Comparison of ENCODE assay signal across 9 mouse cellular contexts in genomic region chr7:139200108-139200507, GRCm38 (mm10). TPM values are rescaled to one million over a fixed set of nuclear protein-coding genes. Genes with fewer than 3 reads are reported as not detected.
A peak's percentile ranks its signal among the peaks of the same experiment; 100 is the strongest.
DNase-seq lines count a peak whose midpoint lies in the region; ATAC-seq and TF ChIP-seq lines count a peak whose summit lies in the region.
"Had no signal": no experiment of that assay in that cellular context is flagged by ENCODE, and none has a peak within 500 bp of the region (broad histone marks: within the 10 kb centered on the region; RNA-seq: fewer than 3 reads in every experiment).

No protein-coding gene starts in this region.

- no peak overlapping the region for H3K4me3 ChIP-seq in gastrocnemius, adult 2 months
- no peak overlapping the region for H3K4me3 ChIP-seq in embryonic fibroblast, embryonic 13.5 days (ENCODE audit: insufficient read depth, low read length)
- no peak overlapping the region for H3K4me3 ChIP-seq in hindbrain, embryonic 14.5 days (replicated peaks; ENCODE audit: low read length)
- no peak overlapping the region for H3K4me3 ChIP-seq in midbrain, embryonic 16.5 days (ENCODE audit: low read depth, low read length)
- H3K4me3 ChIP-seq: heart, embryonic 15.5 days had no signal

- peak; percentile 61 for DNase-seq in gastrocnemius, adult 2 months
- DNase-seq in gastrocnemius, adult 8-10 months (ENCODE audit: low spot score in 2 of 2), result no peak
- peak; percentile 53 to 76 for DNase-seq in adrenal gland, postnatal 36 days
- peak; percentile 82 for DNase-seq in hindbrain, embryonic 14.5 days (ENCODE audit: low spot score)
- DNase-seq in left cerebral cortex, postnatal 14 days (ENCODE audit: low spot score in 2 of 2), result peak; percentile 72 to 80
- DNase-seq in thymus, postnatal 10 days (ENCODE audit: low spot score in 2 of 2), result no peak

- intact Hi-C loops in gastrocnemius, adult 2 months (cut with DNase I), result loop anchor here (5.0 kb wide), 1 partner anchor 78 kb away; no protein-coding TSS in a partner anchor
- intact Hi-C loops in left cerebral cortex, postnatal 14 days (cut with DNase I), result no loop called here

- H3K36me3 ChIP-seq in hindbrain, embryonic 14.5 days (replicated peaks; ENCODE audit: control insufficient read depth, insufficient read depth), result no peaks in the 10 kb centered on the region
- H3K36me3 ChIP-seq in midbrain, embryonic 16.5 days (ENCODE audit: control insufficient read depth, insufficient read depth, low read length), result no peaks in the 10 kb centered on the region
- H3K36me3 ChIP-seq: heart, embryonic 15.5 days had no signal

- no peak overlapping the region for H3K9ac ChIP-seq in hindbrain, embryonic 14.5 days
- no peak overlapping the region for H3K9ac ChIP-seq in midbrain, embryonic 16.5 days (ENCODE audit: low read depth, low read length)
- H3K9ac ChIP-seq: heart, embryonic 15.5 days had no signal

- TF ChIP-seq CTCF in gastrocnemius, adult 2 months (IDR thresholded peaks at IDR 0.05), result peak; percentile 74
- TF ChIP-seq CTCF in embryonic fibroblast, embryonic 13.5 days (IDR thresholded peaks at IDR 0.05; ENCODE audit: borderline replicate concordance, insufficient read depth, low read length), result peak; percentile 76; the same call in 1 of the 2 replicates

- no peaks in the 10 kb centered on the region for H3K9me3 ChIP-seq in hindbrain, embryonic 14.5 days (ENCODE audit: control insufficient read depth, low read length)
- H3K9me3 ChIP-seq in midbrain, embryonic 16.5 days (replicated peaks; ENCODE audit: control insufficient read depth, low read length, poor library complexity, severe bottlenecking), result no peaks in the 10 kb centered on the region
- H3K9me3 ChIP-seq: heart, embryonic 15.5 days had no signal

- no peaks in the 10 kb centered on the region for H3K4me1 ChIP-seq in embryonic fibroblast, embryonic 13.5 days (ENCODE audit: control insufficient read depth, insufficient read depth, low read length)
- H3K4me1 ChIP-seq in hindbrain, embryonic 14.5 days (replicated peaks; ENCODE audit: control insufficient read depth, insufficient read depth, low read length), result no peaks in the 10 kb centered on the region
- no peaks in the 10 kb centered on the region for H3K4me1 ChIP-seq in midbrain, embryonic 16.5 days (ENCODE audit: control insufficient read depth, insufficient read depth, low read length)
- H3K4me1 ChIP-seq: heart, embryonic 15.5 days had no signal

- no peak for TF ChIP-seq POLR2A in embryonic fibroblast, embryonic 13.5 days (IDR thresholded peaks at IDR 0.05; ENCODE audit: low read depth, low read length)

- peaks cover 3% of the 10 kb centered on the region; the same call in 1 of the 2 replicates for H3K27me3 ChIP-seq in hindbrain, embryonic 14.5 days (ENCODE audit: control insufficient read depth, insufficient read depth, low read length)
- peaks cover 2% of the 10 kb centered on the region; the same call in 1 of the 2 replicates for H3K27me3 ChIP-seq in midbrain, embryonic 16.5 days (ENCODE audit: control insufficient read depth, insufficient read depth, low read depth, low read length)

- H3K4me2 ChIP-seq in hindbrain, embryonic 14.5 days (replicated peaks), result no peak overlapping the region
- H3K4me2 ChIP-seq in midbrain, embryonic 16.5 days (ENCODE audit: low read length), result no peak overlapping the region
- H3K4me2 ChIP-seq: heart, embryonic 15.5 days had no signal

- no peak; the same call in 1 of the 2 replicates for ATAC-seq in hindbrain, embryonic 14.5 days (ENCODE audit: low FRiP score)
- ATAC-seq in midbrain, embryonic 16.5 days, result peak; percentile 62

- H3K27ac ChIP-seq in gastrocnemius, adult 2 months, result no peak overlapping the region
- no peak overlapping the region for H3K27ac ChIP-seq in embryonic fibroblast, embryonic 13.5 days (ENCODE audit: insufficient read depth, low read length)
- H3K27ac ChIP-seq in hindbrain, embryonic 14.5 days, result no peak overlapping the region
- H3K27ac ChIP-seq in midbrain, embryonic 16.5 days (ENCODE audit: low read length), result no peak overlapping the region
- H3K27ac ChIP-seq: heart, embryonic 15.5 days had no signal

- 29% methylated on average over 7 of the region's 7 CpGs for WGBS in hindbrain, embryonic 14.5 days
- WGBS in midbrain, embryonic 16.5 days, result 33% methylated on average over 7 of the region's 7 CpGs

RNA-seq across cellular contexts. Expression of gene Lrrc27, which starts 12.7 kb away (rescaled TPM):
- total RNA-seq in gastrocnemius, adult 2 months (2021), result 1 to 10 TPM; 1.6 to 4.0 TPM
- total RNA-seq in gastrocnemius, adult 8-10 months (2022), result 1 to 10 TPM; 1.2 to 2.8 (median 2.2) TPM
- 1 to 10 TPM; 6.9 to 8.1 TPM for total RNA-seq in adrenal gland, postnatal 36 days (2021)
- 25.2 and 27.8 TPM in 2 replicates for polyA plus RNA-seq in embryonic fibroblast, embryonic 13.5 days (2011; ENCODE audit: insufficient read length, low read depth, missing spikeins)
- polyA plus RNA-seq in hindbrain, embryonic 14.5 days (2014; fragmentation: Nextera tagmentation; extraction: Ambion mirVana), result 5.2 and 6.2 TPM in 2 replicates
- total RNA-seq in left cerebral cortex, postnatal 14 days (2021), result 1 to 10 TPM; 5.9 to 6.0 TPM
- polyA plus RNA-seq in midbrain, embryonic 16.5 days (2015; fragmentation: Nextera tagmentation; extraction: Ambion mirVana), result 6.2 and 7.0 TPM in 2 replicates

RNA-seq across cellular contexts. Expression of gene Stk32c, which starts 13.0 kb away (rescaled TPM):
- total RNA-seq in gastrocnemius, adult 2 months (2021), result under 1 TPM in 1 of 2 experiments, not detected in 1; 0.73 TPM
- total RNA-seq in gastrocnemius, adult 8-10 months (2022), result under 1 TPM in 2 of 4 experiments, not detected in 2; 0.13 to 0.20 TPM
- total RNA-seq in adrenal gland, postnatal 36 days (2021), result 1 to 10 TPM; 3.3 to 3.9 TPM
- 0.46 and 1.0 TPM in 2 replicates for polyA plus RNA-seq in embryonic fibroblast, embryonic 13.5 days (2011; ENCODE audit: insufficient read length, low read depth, missing spikeins)
- polyA plus RNA-seq in hindbrain, embryonic 14.5 days (2014; fragmentation: Nextera tagmentation; extraction: Ambion mirVana), result 1.2 and 2.8 TPM in 2 replicates
- 100 to 1,000 TPM; 129 to 146 TPM for total RNA-seq in left cerebral cortex, postnatal 14 days (2021)
- polyA plus RNA-seq in midbrain, embryonic 16.5 days (2015; fragmentation: Nextera tagmentation; extraction: Ambion mirVana), result 3.2 and 3.7 TPM in 2 replicates

RNA-seq across cellular contexts. Expression of gene Pwwp2b, which starts 48.2 kb away (rescaled TPM):
- total RNA-seq in gastrocnemius, adult 2 months (2021), result 1 to 10 TPM; 3.0 to 7.4 TPM
- 1 to 10 TPM; 3.6 to 5.5 (median 3.6) TPM for total RNA-seq in gastrocnemius, adult 8-10 months (2022)
- total RNA-seq in adrenal gland, postnatal 36 days (2021), result 10 to 100 TPM in 1 of 2 experiments, 1 to 10 TPM in 1; 9.8 to 15.6 TPM
- 8.9 and 9.5 TPM in 2 replicates for polyA plus RNA-seq in embryonic fibroblast, embryonic 13.5 days (2011; ENCODE audit: insufficient read length, low read depth, missing spikeins)
- 5.2 and 5.3 TPM in 2 replicates for polyA plus RNA-seq in hindbrain, embryonic 14.5 days (2014; fragmentation: Nextera tagmentation; extraction: Ambion mirVana)
- 10 to 100 TPM; 10.4 to 10.9 TPM for total RNA-seq in left cerebral cortex, postnatal 14 days (2021)
- 4.4 and 5.1 TPM in 2 replicates for polyA plus RNA-seq in midbrain, embryonic 16.5 days (2015; fragmentation: Nextera tagmentation; extraction: Ambion mirVana)

Comparison
In these comparisons a context has a peak if more than half of its experiments do, and no peak if none do; other contexts are left out.
1. DNase-seq: peak in gastrocnemius, adult 2 months (single experiment), adrenal gland, postnatal 36 days (2 of 2), hindbrain, embryonic 14.5 days (single experiment) and left cerebral cortex, postnatal 14 days (2 of 2); none in gastrocnemius, adult 8-10 months (0 of 2) and thymus, postnatal 10 days (0 of 2).
2. RNA of gene Stk32c, which starts 13.0 kb away (total RNA-seq): 129 to 146 TPM in left cerebral cortex, postnatal 14 days; 3.3 to 3.9 TPM in adrenal gland, postnatal 36 days, 0.73 TPM in gastrocnemius, adult 2 months and 0.13 to 0.20 TPM in gastrocnemius, adult 8-10 months; every median in the first group is over 10 times any median in the second.